Mouse (Mus musculus) heart, postnatal 0 days (tissue): ENCODE results near the gene Ccdc62. TPM values are rescaled to one million over a fixed set of nuclear protein-coding genes. Genes with fewer than 3 reads are reported as not detected.
A peak's percentile ranks its signal among the peaks of the same experiment; 100 is the strongest.

ENCODE experiments used
- ATAC-seq: fragments of 200-750 bp; cut with Nextera tagmentation; 2 replicates; pipeline ENCODE4 v1.8.0; 2017; ENCODE audit warnings: low read depth, moderate number of reproducible peaks, moderate library complexity; ENCODE audit not compliant: insufficient read depth
- DNase-seq: peaks from one replicate; pipeline ENCODE4 v3.0.0-alpha.2; 2016; ENCODE audit warnings: low spot score
- H3K27ac ChIP-seq: fragments of 300-500 bp; sonication (generic); 2 replicates; pipeline ENCODE4 v1.5.1; 2014; ENCODE audit warnings: low read depth, mild to moderate bottlenecking
- H3K27me3 ChIP-seq: fragments of 300-500 bp; sonication (generic); 2 replicates; pipeline ENCODE4 v1.6.1; 2014; ENCODE audit warnings: low read length, mixed read lengths; ENCODE audit not compliant: control insufficient read depth, insufficient read depth
- H3K36me3 ChIP-seq: fragments of 300-500 bp; sonication (generic); replicated peaks from 2 replicates; pipeline ENCODE4 v1.6.1; 2014; ENCODE audit warnings: low read length, mixed read lengths; ENCODE audit not compliant: control insufficient read depth, insufficient read depth
- H3K4me1 ChIP-seq: fragments of 300-500 bp; sonication (generic); 2 replicates; pipeline ENCODE4 v1.6.1; 2014; ENCODE audit warnings: antibody characterized with exemption; ENCODE audit not compliant: control insufficient read depth, insufficient read depth
- H3K4me2 ChIP-seq: fragments of 300-500 bp; sonication (generic); 2 replicates; pipeline ENCODE4 v1.6.1; 2014; ENCODE audit warnings: low read depth, mild to moderate bottlenecking, low read length, moderate library complexity
- H3K4me3 ChIP-seq: fragments of 300-500 bp; sonication (generic); 2 replicates; pipeline ENCODE4 v1.5.1; 2014; ENCODE audit warnings: low read depth, low read length
- H3K9ac ChIP-seq: fragments of 300-500 bp; sonication (generic); replicated peaks from 2 replicates; pipeline ENCODE4 v1.6.1; 2014; ENCODE audit warnings: low read depth, low read length, mixed read lengths
- H3K9me3 ChIP-seq: fragments of 300-500 bp; sonication (generic); replicated peaks from 2 replicates; pipeline ENCODE4 v1.6.1; 2016; ENCODE audit warnings: low read length; ENCODE audit not compliant: control insufficient read depth
- CTCF ChIP-seq: IDR thresholded peaks from 2 replicates; pipeline ENCODE4 v1.5.1; 2016; ENCODE audit warnings: antibody characterized with exemption, control low read depth, low read depth
- EP300 ChIP-seq: IDR thresholded peaks from 2 replicates; pipeline ENCODE4 v1.6.1; 2016; ENCODE audit warnings: antibody characterized with exemption, low read depth
- WGBS: fragments of 180-500 bp; shearing (Covaris S2); extraction: QIAGEN DNeasy Blood & Tissue Kit; methylation state at CpG from one replicate; pipeline ENCODE4 v1.1.7; 2014; 5-methylcytosine and 5-hydroxymethylcytosine counted together
- polyA plus RNA-seq: library from polyadenylated mRNA; unstranded; fragments of >200 nt; fragmentation: Nextera tagmentation; extraction: Ambion mirVana; gene quantifications from 2 replicates; pipeline ENCODE4 v1.2.1, GENCODE M21; 2015
- total RNA-seq: library from RNA; depleted of rRNA; stranded (reverse); fragments of >200 nt; gene quantifications from 2 replicates; pipeline ENCODE4 v1.2.3, GENCODE M21; 2014; ENCODE audit warnings: low replicate concordance

Ccdc62 gene
- total and polyA plus RNA-seq, 2 experiments from 2014 or later = 5.8 to 11.5 TPM

- TF ChIP-seq CTCF = no peak
- TF ChIP-seq EP300 = no peak
- H3K9me3 ChIP-seq = no peaks in the 10 kb centered on the region
- no peaks in the 10 kb centered on the region for H3K27me3 ChIP-seq
- no peak for DNase-seq
- no peaks in the 10 kb centered on the region for H3K4me1 ChIP-seq
- no peak overlapping the region for H3K27ac ChIP-seq
- H3K4me3 ChIP-seq = no peak overlapping the region
- no peak overlapping the region for H3K4me2 ChIP-seq
- no peak for ATAC-seq
- no peaks in the 10 kb centered on the region for H3K36me3 ChIP-seq
- WGBS = 64% methylated on average over 5 of the region's 5 CpGs
- no peak overlapping the region for H3K9ac ChIP-seq
Observed at GRCm38 (mm10) chr5:123890987-123891386, 39.5 kb upstream of the Ccdc62 start.

GRCm38 (mm10) chr5:123891669-123892068, 38.8 kb upstream of the Ccdc62 start:
- 0 out of 2 replicates have a peak overlapping the region, but pooled peaks have one; percentile 7 for H3K4me2 ChIP-seq
- H3K36me3 ChIP-seq = no peaks in the 10 kb centered on the region
- WGBS = 37% methylated on average over 6 of the region's 6 CpGs
- DNase-seq (peak; percentile 66), ATAC-seq (no peak)
- H3K9ac ChIP-seq = no peak overlapping the region
- TF ChIP-seq CTCF (no peak), EP300 (no peak)
- H3K4me3 ChIP-seq = no peak overlapping the region
- no peak overlapping the region for H3K27ac ChIP-seq
- no peaks in the 10 kb centered on the region for H3K4me1 ChIP-seq
- no peaks in the 10 kb centered on the region for H3K9me3 ChIP-seq
- H3K27me3 ChIP-seq = no peaks in the 10 kb centered on the region

GRCm38 (mm10) chr5:123893520-123893919, 37.0 kb upstream of the Ccdc62 start:
- Histone ChIP-seq H3K4me1 (no peaks in the 10 kb centered on the region), H3K27ac (no peak overlapping the region), H3K4me3 (no peak overlapping the region), H3K4me2 (no peak overlapping the region), H3K27me3 (no peaks in the 10 kb centered on the region), H3K36me3 (no peaks in the 10 kb centered on the region), H3K9ac (no peak overlapping the region), H3K9me3 (no peaks in the 10 kb centered on the region)
- no peak for DNase-seq
- ATAC-seq = no peak
- no peak for TF ChIP-seq EP300
- TF ChIP-seq CTCF = no peak
- 72% methylated on average over 5 of the region's 5 CpGs for WGBS

GRCm38 (mm10) chr5:123896395-123896794, 34.1 kb upstream of the Ccdc62 start:
- H3K27ac ChIP-seq = no peak overlapping the region
- H3K9me3 ChIP-seq = no peaks in the 10 kb centered on the region
- WGBS = 74% methylated on average over 11 of the region's 11 CpGs
- H3K4me2 ChIP-seq = no peak overlapping the region
- H3K36me3 ChIP-seq = no peaks in the 10 kb centered on the region
- no peak for DNase-seq
- no peaks in the 10 kb centered on the region for H3K4me1 ChIP-seq
- ATAC-seq = no peak
- TF ChIP-seq EP300 = no peak
- no peak for TF ChIP-seq CTCF
- no peaks in the 10 kb centered on the region for H3K27me3 ChIP-seq
- H3K9ac ChIP-seq = no peak overlapping the region
- H3K4me3 ChIP-seq = no peak overlapping the region

GRCm38 (mm10) chr5:123897352-123897751, 33.1 kb upstream of the Ccdc62 start:
- Histone ChIP-seq H3K36me3 (no peaks in the 10 kb centered on the region), H3K4me1 (no peaks in the 10 kb centered on the region), H3K9me3 (no peaks in the 10 kb centered on the region), H3K4me2 (no peak overlapping the region), H3K9ac (no peak overlapping the region), H3K4me3 (no peak overlapping the region), H3K27me3 (no peaks in the 10 kb centered on the region), H3K27ac (no peak overlapping the region)
- TF ChIP-seq EP300 (no peak), CTCF (no peak)
- ATAC-seq = no peak
- no peak for DNase-seq
- WGBS = 77% methylated on average over 13 of the region's 13 CpGs

- peaks cover 9% of the 10 kb centered on the region for H3K36me3 ChIP-seq
- no peak for ATAC-seq
- H3K4me1 ChIP-seq = peaks cover 8% of the 10 kb centered on the region; the same call in 1 of the 2 replicates
- H3K4me2 ChIP-seq = no peak overlapping the region
- no peak overlapping the region for H3K9ac ChIP-seq
- H3K9me3 ChIP-seq = no peaks in the 10 kb centered on the region
- H3K4me3 ChIP-seq = no peak overlapping the region
- no peak overlapping the region for H3K27ac ChIP-seq
- H3K27me3 ChIP-seq = no peaks in the 10 kb centered on the region
- DNase-seq = no peak
- TF ChIP-seq EP300 (no peak), CTCF (no peak)
- 66% methylated on average over 11 of the region's 11 CpGs for WGBS
Observed at GRCm38 (mm10) chr5:123904059-123904672, 26.3 kb upstream of the Ccdc62 start.
